Mouse (Mus musculus) layer of hippocampus, adult 9-11 months (tissue): ENCODE results near the gene Rnps1.
A peak's percentile ranks its signal among the peaks of the same experiment; 100 is the strongest.
"Not testable (repeated sequence)": the region's sequence is repeated elsewhere in the genome, so short reads cannot be mapped to it uniquely, and the experiment has no call there.

Experiments
- DNase-seq: peaks from one replicate; pipeline ENCODE4 v3.0.0; 2022

The Rnps1 gene

DNA sequence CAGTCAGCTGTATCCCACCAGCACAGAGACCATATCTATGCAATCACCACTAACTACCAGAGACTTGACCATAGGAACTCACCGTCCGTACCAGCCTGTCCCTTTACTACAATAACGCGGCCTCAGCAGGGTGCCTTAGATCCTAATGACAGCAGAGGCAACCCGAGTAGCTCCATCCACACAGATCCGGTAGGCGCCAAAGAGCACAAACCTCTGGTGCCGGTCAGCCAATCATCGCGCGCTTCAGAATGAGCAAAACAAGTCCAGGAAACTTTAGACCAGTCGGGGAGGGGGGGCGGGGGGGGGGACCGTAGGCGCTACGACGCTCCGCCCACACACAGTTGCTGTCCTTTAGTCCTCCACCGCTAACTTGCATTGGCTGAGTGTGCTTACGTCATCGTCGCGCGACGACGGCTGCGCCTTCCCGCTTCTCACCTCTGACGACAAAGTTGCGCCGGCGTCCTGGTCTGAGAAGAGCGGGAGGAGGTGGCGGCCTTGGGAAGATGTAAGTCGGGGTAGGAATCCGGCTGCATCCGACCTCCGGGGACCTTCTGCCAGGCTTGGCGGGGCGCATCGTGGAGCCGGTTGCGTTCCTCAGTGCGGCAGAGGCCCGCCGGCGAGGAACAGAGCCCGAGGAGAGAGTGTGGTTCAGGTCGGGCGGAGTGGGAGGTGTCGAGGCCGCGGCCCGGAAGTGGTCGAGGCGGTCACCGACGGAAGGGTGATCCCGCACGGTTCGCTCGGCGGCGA is at the start of gene Rnps1:
Gene Rnps1 (plus strand): TSS at position 336 of the 747 bp plus-strand sequence.
- peak; percentile 94 for DNase-seq

GRCm38 (mm10) chr17:24365863-24366262 is 48.5 kb upstream of the Rnps1 start:
- DNase-seq: no peak

DNA sequence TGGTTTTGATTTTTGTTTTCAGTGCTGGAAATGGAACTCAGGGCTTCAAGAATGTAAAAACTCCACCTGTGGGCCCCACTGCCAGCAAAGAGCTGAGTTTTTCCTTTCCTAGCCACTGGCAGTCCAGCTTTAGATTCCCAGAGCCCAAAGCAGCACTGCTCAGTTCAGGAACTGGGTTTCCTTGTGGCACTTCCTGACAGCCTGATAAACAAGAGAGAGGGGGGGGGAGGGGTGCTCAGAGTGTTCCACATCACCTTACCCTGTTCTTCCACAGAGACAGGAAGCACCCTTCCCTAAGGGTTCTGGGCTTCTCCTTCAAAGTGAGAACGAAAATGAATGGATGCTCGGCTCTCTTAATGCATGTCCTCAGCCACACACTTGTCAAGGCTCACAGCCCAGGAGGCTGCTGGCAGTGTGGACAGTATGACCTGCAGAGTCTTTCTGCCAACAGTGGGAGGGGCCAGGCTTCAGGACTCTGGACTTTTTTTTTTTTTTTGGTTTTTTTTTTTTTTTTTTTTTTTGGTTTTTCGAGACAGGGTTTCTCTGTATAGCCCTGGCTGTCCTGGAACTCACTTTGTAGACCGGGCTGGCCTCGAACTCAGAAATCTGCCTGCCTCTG is 39.2 kb upstream of the Rnps1 start:
- no peak for DNase-seq

DNA sequence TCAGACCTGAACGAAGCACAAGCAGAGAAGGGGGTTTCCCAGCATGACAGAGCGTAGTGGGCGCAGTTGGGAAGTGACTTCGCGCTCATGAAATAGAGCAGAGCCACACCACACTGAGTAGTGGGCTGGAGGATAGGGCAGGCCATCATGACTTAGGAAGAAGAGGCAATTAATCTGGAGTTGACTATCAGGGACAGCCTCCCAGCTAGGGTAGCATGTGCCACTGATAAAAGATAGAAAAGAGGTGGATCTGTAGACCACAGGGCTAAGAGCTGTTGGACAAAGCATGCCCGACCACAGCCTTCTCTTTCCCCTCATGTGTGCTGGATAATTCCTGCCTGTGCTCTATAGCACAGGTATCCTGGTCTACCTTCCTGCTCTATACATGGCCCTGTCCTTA is 38.5 kb upstream of the Rnps1 start:
- no peak for DNase-seq

DNA sequence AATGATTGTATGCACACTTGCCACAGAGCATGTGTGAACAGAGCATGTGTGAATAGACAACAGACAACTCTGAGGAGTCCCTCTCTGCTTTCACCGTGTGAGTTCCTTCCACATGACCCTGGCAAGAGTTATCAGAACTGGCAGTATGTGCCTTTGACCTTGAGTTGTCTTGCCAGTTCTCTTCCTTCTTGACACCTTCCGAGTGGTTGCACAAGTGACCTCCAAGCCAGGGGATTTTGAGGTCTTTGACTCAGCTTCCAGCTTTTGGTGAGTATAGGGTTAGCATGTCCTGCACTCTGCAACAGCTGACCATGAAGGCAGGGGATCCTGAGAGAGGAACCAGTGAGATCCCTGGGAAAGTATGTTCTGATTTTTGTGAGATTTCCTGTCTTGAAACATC is 35.9 kb upstream of the Rnps1 start:
- no peak for DNase-seq

- no peak for DNase-seq
These were observed 30.6 kb upstream of the Rnps1 start for GRCm38 (mm10) chr17:24383789-24384188.

- no peak for DNase-seq
These were observed 25.7 kb upstream of the Rnps1 start for GRCm38 (mm10) chr17:24388711-24389110.

- DNase-seq: peak; percentile 52
These were observed 24.5 kb upstream of the Rnps1 start for GRCm38 (mm10) chr17:24389865-24390264.

GRCm38 (mm10) chr17:24391149-24391548 is 23.2 kb upstream of the Rnps1 start:
- DNase-seq: no peak

DNA sequence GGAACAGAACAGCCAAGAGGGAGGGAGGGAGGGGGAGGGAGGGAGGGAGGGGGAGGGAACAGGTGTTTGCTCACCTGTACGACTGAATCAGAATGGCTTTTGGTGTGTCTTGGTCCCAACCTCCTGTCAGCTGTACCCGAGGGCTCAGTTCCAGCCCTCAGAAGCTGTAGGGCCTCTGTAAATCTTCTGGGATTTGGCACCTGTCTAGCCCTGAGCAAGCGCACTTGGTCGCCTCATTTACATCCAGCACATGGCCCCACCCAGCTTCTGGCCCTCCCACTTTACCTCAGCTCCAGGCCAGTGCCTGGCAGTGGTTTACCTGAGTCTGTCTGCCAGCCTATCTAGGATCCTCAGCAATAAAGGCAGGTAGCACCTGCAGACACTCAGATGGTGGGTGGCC is 20.8 kb upstream of the Rnps1 start:
- DNase-seq: no peak

DNA sequence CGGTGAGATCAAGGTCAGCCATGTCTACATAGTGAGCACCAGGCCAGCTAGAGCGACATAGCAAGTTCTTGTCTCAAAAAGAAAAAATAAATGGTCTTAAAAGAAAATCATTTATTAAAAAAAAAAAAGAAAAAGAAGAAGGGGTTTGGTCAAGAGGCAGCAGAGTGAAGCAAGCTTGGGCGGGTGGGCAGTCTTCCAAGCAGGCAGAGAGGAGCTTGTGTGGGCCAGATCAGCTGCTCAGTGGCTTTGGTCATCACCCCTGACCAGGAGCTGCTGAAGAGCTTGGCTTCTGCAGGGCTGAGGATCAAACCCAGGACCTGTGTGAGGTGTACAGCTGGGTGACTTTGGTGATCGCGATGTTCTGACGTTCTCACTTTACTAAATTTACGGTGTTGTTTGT is 19.9 kb upstream of the Rnps1 start:
- DNase-seq: no peak

DNA sequence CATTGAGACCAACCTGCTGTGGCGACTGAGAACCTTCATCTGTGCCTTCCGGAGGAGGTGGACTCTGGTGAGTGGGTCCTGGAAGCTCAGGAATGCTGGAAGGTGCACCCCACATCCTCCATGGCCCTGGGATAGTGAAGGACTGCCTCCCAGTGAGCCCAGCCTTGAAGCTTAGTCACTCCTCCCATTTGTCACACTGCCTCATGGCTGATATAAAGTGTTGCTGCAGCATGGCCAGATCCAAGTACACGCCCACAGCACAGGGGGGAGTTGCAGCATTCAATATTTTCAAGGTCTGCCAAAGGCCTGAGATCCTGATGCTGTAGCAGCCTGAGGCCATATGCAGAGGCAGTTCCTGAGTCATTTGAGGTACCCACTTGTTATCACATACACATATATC is 12.0 kb upstream of the Rnps1 start:
- DNase-seq: peak; percentile 39

- no peak for DNase-seq
These were observed 7.1 kb upstream of the Rnps1 start for GRCm38 (mm10) chr17:24407116-24407803.

DNA sequence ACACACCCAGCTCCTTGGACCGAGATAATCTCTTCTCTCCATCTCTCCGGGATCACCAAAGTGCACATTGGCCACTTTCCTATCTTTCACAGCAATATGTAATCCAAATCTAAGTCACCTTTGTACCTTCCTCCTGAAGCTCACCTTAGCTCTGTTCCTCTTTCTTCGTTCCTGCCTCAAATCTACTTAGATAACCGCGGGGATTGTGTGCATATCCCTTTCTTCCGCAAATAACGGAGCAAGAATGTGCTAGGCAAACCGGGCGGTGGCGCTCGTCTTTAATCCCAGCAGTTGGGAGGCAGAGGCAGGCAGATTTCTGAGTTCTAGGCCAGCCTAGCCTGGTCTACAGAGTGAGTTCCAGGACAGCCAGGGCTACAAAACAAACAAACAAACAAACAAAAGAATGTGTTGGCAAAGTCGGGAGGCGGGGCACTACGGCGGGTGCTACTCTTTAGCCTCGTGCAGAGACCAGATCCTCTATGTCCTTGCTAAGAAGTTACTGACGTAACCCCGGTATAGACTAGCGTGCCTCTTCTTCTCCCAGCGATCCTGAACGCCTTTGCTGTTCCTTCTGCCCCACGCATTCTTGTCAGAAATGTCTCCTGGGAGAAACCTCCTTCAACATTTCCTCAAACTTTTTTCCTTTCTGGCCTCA is 681 bp upstream of the Rnps1 start:
- no peak for DNase-seq

GRCm38 (mm10) chr17:24415011-24415410 is 646 bp downstream of the Rnps1 start:
- DNase-seq: no peak

DNA sequence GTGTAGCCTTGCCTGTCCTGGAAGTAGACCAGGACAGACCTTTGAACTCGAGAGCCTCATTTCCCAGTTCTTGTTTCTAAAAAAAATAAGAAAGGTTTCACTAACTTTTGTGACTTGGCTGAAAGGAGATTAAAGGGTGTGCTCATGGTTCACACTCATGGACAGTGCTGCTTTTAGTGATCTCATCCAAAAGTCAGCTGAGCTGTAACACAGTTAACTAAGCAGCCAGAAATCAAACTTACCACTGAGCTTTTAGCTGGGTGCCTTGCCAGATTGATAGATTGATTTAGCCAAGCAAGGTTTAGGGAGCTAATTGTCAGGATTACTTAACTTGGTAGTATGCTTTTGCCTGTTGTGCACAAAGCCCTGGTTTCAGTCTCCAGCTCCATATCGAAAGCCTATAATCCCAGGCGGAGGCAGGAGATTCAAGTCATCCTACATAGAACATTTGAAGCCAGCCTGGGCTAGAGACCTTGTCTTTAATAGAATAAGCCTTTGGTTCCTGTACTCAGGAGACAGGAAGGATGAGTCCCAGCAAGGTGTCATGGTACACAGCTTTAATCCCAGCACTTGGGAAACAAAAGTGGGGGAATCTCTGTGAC is 1.8 kb downstream of the Rnps1 start:
- DNase-seq: no peak

DNA sequence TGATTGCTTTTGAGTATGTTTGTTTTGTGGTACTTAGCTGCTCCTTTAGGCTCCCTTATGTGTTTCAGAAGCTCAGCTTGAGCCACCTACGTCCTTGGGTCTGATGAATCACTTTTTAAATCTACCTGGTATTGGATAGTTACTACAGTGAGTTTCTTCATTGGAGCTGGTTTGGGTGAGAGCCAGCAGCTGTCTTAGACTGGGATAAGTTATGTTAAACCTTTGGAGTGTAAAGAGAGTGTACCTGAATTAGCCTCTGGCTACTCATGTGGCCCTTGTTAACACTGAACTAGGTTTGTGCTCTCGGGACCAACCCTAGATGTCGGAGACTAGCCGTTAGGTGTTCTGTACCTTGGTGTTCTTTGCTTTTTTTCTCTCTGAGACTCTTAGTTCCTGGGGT is 8.7 kb downstream of the Rnps1 start:
- no peak for DNase-seq

DNA sequence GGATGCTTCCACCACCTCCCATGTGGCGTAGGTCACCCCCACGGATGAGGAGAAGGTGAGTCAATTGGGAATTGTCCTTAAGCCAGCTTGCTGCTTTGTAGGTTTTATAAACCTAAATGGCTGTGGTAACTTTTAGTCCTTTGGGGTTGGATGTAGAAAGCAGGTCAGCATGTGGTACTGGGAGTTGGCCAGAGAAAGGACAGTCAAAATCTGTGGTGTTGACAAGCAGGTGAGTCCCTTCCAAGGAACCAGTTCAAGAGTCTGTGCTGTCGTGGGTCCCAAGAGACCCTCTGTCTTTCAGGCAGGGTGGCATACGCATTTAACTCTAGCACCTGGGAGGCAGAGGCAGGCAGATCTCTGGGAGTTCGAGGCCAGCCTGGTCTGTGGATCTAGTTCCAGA is 10.1 kb downstream of the Rnps1 start:
- no peak for DNase-seq

- DNase-seq: not testable (repeated sequence)
These were observed 11.0 kb downstream of the Rnps1 start for GRCm38 (mm10) chr17:24425326-24425725.

GRCm38 (mm10) chr17:24425905-24426304 is 11.5 kb downstream of the Rnps1 start:
- DNase-seq: no peak

GRCm38 (mm10) chr17:24426471-24427169 is 12.3 kb downstream of the Rnps1 start, which contains the start of gene Eci1:
TSS of gene Eci1 (plus strand) at chr17:24426641.
- DNase-seq: peak; percentile 95

DNA sequence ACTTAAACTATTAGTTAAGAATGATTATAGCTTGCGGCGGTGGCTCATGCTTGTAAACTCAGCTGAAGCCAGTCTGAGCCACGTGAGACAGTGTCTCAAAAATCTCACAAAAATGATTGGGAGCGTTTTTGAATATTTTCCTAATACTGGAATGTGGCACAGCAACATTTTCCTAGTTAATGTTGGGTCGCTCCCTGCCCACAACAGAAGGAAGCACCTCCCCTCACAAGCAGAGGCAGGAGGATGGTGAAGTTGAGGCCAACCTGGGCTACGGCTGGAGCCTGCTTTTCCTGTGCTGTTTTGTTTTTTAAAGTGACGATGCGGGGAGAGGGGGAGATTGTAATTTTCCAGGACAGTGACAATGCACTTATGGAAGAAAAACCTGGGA is 12.8 kb downstream of the Rnps1 start:
- DNase-seq: no peak
